Mouse (Mus musculus): Measurements from ENCODE around the gene Anapc15-ps. TPM values are rescaled to one million over a fixed set of nuclear protein-coding genes. Genes with fewer than 3 reads are reported as not detected.

Gene Anapc15-ps
- polyA plus RNA-seq (2015; fragmentation: Nextera tagmentation; extraction: Ambion mirVana) = not detected in 2 replicates

- Histone ChIP-seq H3K9me3 (no peaks in the 10 kb centered on the region), H3K36me3 (no peaks in the 10 kb centered on the region), H3K27ac (replicated peaks) (no peak within 1 kb of the TSS), H3K4me3 (no peak within 1 kb of the TSS), H3K4me2 (no peak within 1 kb of the TSS), H3K4me1 (peaks cover 20% of the 10 kb centered on the region), H3K9ac (no peak within 1 kb of the TSS), H3K27me3 (replicated peaks) (no peaks in the 10 kb centered on the region)
- ATAC-seq (ENCODE audit: extremely low read depth, insufficient number of reproducible peaks, low FRiP score, low TSS enrichment) = no peak
- WGBS = 89% methylated on average over 3 of the region's 3 CpGs
Measured at GRCm38 (mm10) chr10:95673351-95673750, at the start of gene Anapc15-ps. Anapc15-ps (minus strand) TSS chr10:95673451.

- WGBS = 74% methylated on average over 10 of the region's 10 CpGs
- Histone ChIP-seq H3K36me3 (no peaks in the 10 kb centered on the region), H3K4me1 (peaks cover 18% of the 10 kb centered on the region), H3K4me2 (no peak overlapping the region), H3K27me3 (replicated peaks) (no peaks in the 10 kb centered on the region), H3K9me3 (peaks cover 5% of the 10 kb centered on the region), H3K27ac (replicated peaks) (no peak overlapping the region), H3K9ac (no peak overlapping the region), H3K4me3 (no peak overlapping the region)
- no peak for ATAC-seq (ENCODE audit: extremely low read depth, insufficient number of reproducible peaks, low FRiP score, low TSS enrichment)
Measured at GRCm38 (mm10) chr10:95722203-95722611, 49.0 kb upstream of the Anapc15-ps start.

GRCm38 (mm10) chr10:95720181-95720798 lies 47.0 kb upstream of the Anapc15-ps start:
- 64% methylated on average over 12 of the region's 12 CpGs for WGBS
- no peak for ATAC-seq (ENCODE audit: extremely low read depth, insufficient number of reproducible peaks, low FRiP score, low TSS enrichment)
- H3K4me2 ChIP-seq = no peak overlapping the region
- H3K27ac ChIP-seq (replicated peaks) = no peak overlapping the region
- H3K4me1 ChIP-seq = peaks cover 6% of the 10 kb centered on the region
- no peaks in the 10 kb centered on the region for H3K27me3 ChIP-seq (replicated peaks)
- H3K9ac ChIP-seq = no peak overlapping the region
- H3K9me3 ChIP-seq = peaks cover 5% of the 10 kb centered on the region
- H3K4me3 ChIP-seq = no peak overlapping the region
- H3K36me3 ChIP-seq = no peaks in the 10 kb centered on the region

- H3K4me1 ChIP-seq = no peaks in the 10 kb centered on the region
- 72% methylated on average over 6 of the region's 6 CpGs for WGBS
- H3K9me3 ChIP-seq = peaks cover 5% of the 10 kb centered on the region
- no peaks in the 10 kb centered on the region for H3K27me3 ChIP-seq (replicated peaks)
- H3K9ac ChIP-seq = no peak overlapping the region
- no peak overlapping the region for H3K4me3 ChIP-seq
- H3K27ac ChIP-seq (replicated peaks) = no peak overlapping the region
- ATAC-seq (ENCODE audit: extremely low read depth, insufficient number of reproducible peaks, low FRiP score, low TSS enrichment) = no peak
- H3K4me2 ChIP-seq = no peak overlapping the region
- H3K36me3 ChIP-seq = no peaks in the 10 kb centered on the region
Measured at GRCm38 (mm10) chr10:95719472-95719871, 46.2 kb upstream of the Anapc15-ps start.

GRCm38 (mm10) chr10:95718760-95719159 lies 45.5 kb upstream of the Anapc15-ps start:
- H3K27me3 ChIP-seq (replicated peaks) = no peaks in the 10 kb centered on the region
- no peak overlapping the region for H3K4me3 ChIP-seq
- no peak overlapping the region for H3K4me2 ChIP-seq
- ATAC-seq (ENCODE audit: extremely low read depth, insufficient number of reproducible peaks, low FRiP score, low TSS enrichment) = no peak
- no peak overlapping the region for H3K27ac ChIP-seq (replicated peaks)
- WGBS = 33% methylated on average over 1 of the region's 1 CpGs
- H3K9ac ChIP-seq = no peak overlapping the region
- H3K9me3 ChIP-seq = peaks cover 5% of the 10 kb centered on the region
- H3K4me1 ChIP-seq = no peaks in the 10 kb centered on the region
- no peaks in the 10 kb centered on the region for H3K36me3 ChIP-seq

- ATAC-seq (ENCODE audit: extremely low read depth, insufficient number of reproducible peaks, low FRiP score, low TSS enrichment) = no peak
- 85% methylated on average over 16 of the region's 16 CpGs for WGBS
- Histone ChIP-seq H3K9ac (no peak overlapping the region), H3K27ac (replicated peaks) (no peak overlapping the region), H3K4me3 (no peak overlapping the region), H3K4me1 (peaks cover 8% of the 10 kb centered on the region; the same call in 1 of the 2 replicates), H3K36me3 (no peaks in the 10 kb centered on the region), H3K9me3 (no peaks in the 10 kb centered on the region), H3K27me3 (replicated peaks) (no peaks in the 10 kb centered on the region), H3K4me2 (no peak overlapping the region)
Measured at GRCm38 (mm10) chr10:95717106-95717680, 43.9 kb upstream of the Anapc15-ps start.

GRCm38 (mm10) chr10:95715687-95716086 lies 42.4 kb upstream of the Anapc15-ps start:
- no peaks in the 10 kb centered on the region for H3K36me3 ChIP-seq
- 71% methylated on average over 6 of the region's 6 CpGs for WGBS
- no peak overlapping the region for H3K9ac ChIP-seq
- no peaks in the 10 kb centered on the region for H3K27me3 ChIP-seq (replicated peaks)
- H3K4me3 ChIP-seq = no peak overlapping the region
- H3K4me1 ChIP-seq = peaks cover 10% of the 10 kb centered on the region; the same call in 1 of the 2 replicates
- no peak overlapping the region for H3K27ac ChIP-seq (replicated peaks)
- H3K4me2 ChIP-seq = no peak overlapping the region
- ATAC-seq (ENCODE audit: extremely low read depth, insufficient number of reproducible peaks, low FRiP score, low TSS enrichment) = no peak
- H3K9me3 ChIP-seq = no peaks in the 10 kb centered on the region

- ATAC-seq (ENCODE audit: extremely low read depth, insufficient number of reproducible peaks, low FRiP score, low TSS enrichment) = no peak
- Histone ChIP-seq H3K36me3 (no peaks in the 10 kb centered on the region), H3K4me2 (no peak overlapping the region), H3K9me3 (no peaks in the 10 kb centered on the region), H3K4me3 (no peak overlapping the region), H3K27ac (replicated peaks) (no peak overlapping the region), H3K9ac (no peak overlapping the region), H3K4me1 (peaks cover 27% of the 10 kb centered on the region), H3K27me3 (replicated peaks) (no peaks in the 10 kb centered on the region)
- 72% methylated on average over 6 of the region's 6 CpGs for WGBS
Measured at GRCm38 (mm10) chr10:95712221-95712620, 39.0 kb upstream of the Anapc15-ps start.

- peaks cover 27% of the 10 kb centered on the region for H3K4me1 ChIP-seq
- H3K9ac ChIP-seq = no peak overlapping the region
- no peak overlapping the region for H3K27ac ChIP-seq (replicated peaks)
- no peak overlapping the region for H3K4me2 ChIP-seq
- H3K27me3 ChIP-seq (replicated peaks) = no peaks in the 10 kb centered on the region
- no peaks in the 10 kb centered on the region for H3K9me3 ChIP-seq
- no peak for ATAC-seq (ENCODE audit: extremely low read depth, insufficient number of reproducible peaks, low FRiP score, low TSS enrichment)
- H3K36me3 ChIP-seq = no peaks in the 10 kb centered on the region
- H3K4me3 ChIP-seq = no peak overlapping the region
- 69% methylated on average over 8 of the region's 8 CpGs for WGBS
Measured at GRCm38 (mm10) chr10:95709903-95710660, 36.8 kb upstream of the Anapc15-ps start.

GRCm38 (mm10) chr10:95709143-95709880 lies 36.1 kb upstream of the Anapc15-ps start:
- H3K4me3 ChIP-seq = no peak overlapping the region
- 61% methylated on average over 10 of the region's 10 CpGs for WGBS
- H3K36me3 ChIP-seq = no peaks in the 10 kb centered on the region
- no peak for ATAC-seq (ENCODE audit: extremely low read depth, insufficient number of reproducible peaks, low FRiP score, low TSS enrichment)
- H3K27ac ChIP-seq (replicated peaks) = no peak overlapping the region
- no peaks in the 10 kb centered on the region for H3K27me3 ChIP-seq (replicated peaks)
- H3K4me2 ChIP-seq = no peak overlapping the region
- H3K4me1 ChIP-seq = peaks cover 27% of the 10 kb centered on the region
- H3K9me3 ChIP-seq = no peaks in the 10 kb centered on the region
- no peak overlapping the region for H3K9ac ChIP-seq

- 38% methylated on average over 5 of the region's 5 CpGs for WGBS
- peak overlapping the region; percentile 5; the same call in 1 of the 2 replicates for H3K9ac ChIP-seq
- no peak overlapping the region for H3K4me2 ChIP-seq
- no peak overlapping the region for H3K4me3 ChIP-seq
- peak overlapping the region; percentile 46 for H3K27ac ChIP-seq (replicated peaks)
- peaks cover 27% of the 10 kb centered on the region for H3K4me1 ChIP-seq
- no peaks in the 10 kb centered on the region for H3K36me3 ChIP-seq
- H3K27me3 ChIP-seq (replicated peaks) = no peaks in the 10 kb centered on the region
- H3K9me3 ChIP-seq = no peaks in the 10 kb centered on the region
- ATAC-seq (ENCODE audit: extremely low read depth, insufficient number of reproducible peaks, low FRiP score, low TSS enrichment) = no peak
Measured at GRCm38 (mm10) chr10:95708001-95708400, 34.8 kb upstream of the Anapc15-ps start.

Measured in heart, embryonic 13.5 days (tissue).